Mouse (Mus musculus) testis, adult 2 months (tissue): ENCODE data around the gene Rnf181. TPM values are rescaled to one million over a fixed set of nuclear protein-coding genes. Genes with fewer than 3 reads are reported as not detected.

ENCODE experiments used
- H3K27ac ChIP-seq: fragments of 200-500 bp; 2 replicates; pipeline ENCODE4 v1.5.1; 2012; ENCODE audit warnings: low read depth, low read length; ENCODE audit not compliant: control insufficient read depth, insufficient read depth
- H3K27me3 ChIP-seq: fragments of 200-500 bp; 2 replicates; pipeline ENCODE4 v1.6.1; 2012; ENCODE audit warnings: mild to moderate bottlenecking, low read length, moderate library complexity; ENCODE audit not compliant: control insufficient read depth, insufficient read depth
- H3K36me3 ChIP-seq: fragments of 200-500 bp; 2 replicates; pipeline ENCODE4 v1.6.1; 2012; ENCODE audit warnings: mild to moderate bottlenecking, low read length; ENCODE audit not compliant: control insufficient read depth, insufficient read depth
- H3K4me1 ChIP-seq: fragments of 200-500 bp; 2 replicates; pipeline ENCODE4 v1.6.1; 2012; ENCODE audit warnings: low read length; ENCODE audit not compliant: control insufficient read depth, insufficient read depth
- H3K4me3 ChIP-seq: fragments of 200-500 bp; 2 replicates; pipeline ENCODE4 v1.5.1; 2012; ENCODE audit warnings: low read depth, mild to moderate bottlenecking, low read length, moderate library complexity, mixed read lengths; ENCODE audit not compliant: control insufficient read depth
- CTCF ChIP-seq: fragments of 200-500 bp; IDR thresholded peaks from 2 replicates; pipeline ENCODE4 v1.5.1; 2012; ENCODE audit warnings: low read depth, mild to moderate bottlenecking, inconsistent platforms, low read length, moderate library complexity; ENCODE audit not compliant: control insufficient read depth, insufficient read depth, insufficient replicate concordance
- POLR2A ChIP-seq: fragments of 200-500 bp; IDR thresholded peaks from 2 replicates; pipeline ENCODE4 v1.6.1; 2012; ENCODE audit warnings: low read depth, mild to moderate bottlenecking, inconsistent platforms, low read length, moderate library complexity; ENCODE audit not compliant: control insufficient read depth
- polyA plus RNA-seq: library from polyadenylated mRNA; depleted of rRNA; stranded (reverse); fragments of >200 nt; gene quantifications from 2 replicates; pipeline ENCODE4 v1.2.3, GENCODE M21; 2012

The Rnf181 gene
- polyA plus RNA-seq, 1 experiment: 298 TPM

GRCm38 (mm10) chr6:72407119-72407518, 40.4 kb upstream of the Rnf181 start:
- Histone ChIP-seq H3K36me3 (no peaks in the 10 kb centered on the region), H3K4me3 (no peak overlapping the region), H3K27me3 (no peaks in the 10 kb centered on the region), H3K4me1 (no peaks in the 10 kb centered on the region), H3K27ac (no peak overlapping the region)
- TF ChIP-seq POLR2A (no peak), CTCF (peak; percentile 89)

GRCm38 (mm10) chr6:72405356-72405755, 38.6 kb upstream of the Rnf181 start:
- Histone ChIP-seq H3K27ac (no peak overlapping the region), H3K4me1 (no peaks in the 10 kb centered on the region), H3K4me3 (no peak overlapping the region), H3K27me3 (no peaks in the 10 kb centered on the region), H3K36me3 (no peaks in the 10 kb centered on the region)
- no peak for TF ChIP-seq POLR2A
- TF ChIP-seq CTCF: no peak

GRCm38 (mm10) chr6:72401875-72402274, 35.1 kb upstream of the Rnf181 start:
- no peak overlapping the region for H3K27ac ChIP-seq
- H3K36me3 ChIP-seq: no peaks in the 10 kb centered on the region
- no peak overlapping the region for H3K4me3 ChIP-seq
- no peaks in the 10 kb centered on the region for H3K27me3 ChIP-seq
- TF ChIP-seq CTCF (peak; percentile 65; the same call in 1 of the 2 replicates), POLR2A (no peak)
- H3K4me1 ChIP-seq: no peaks in the 10 kb centered on the region

GRCm38 (mm10) chr6:72399967-72400366, 33.2 kb upstream of the Rnf181 start:
- TF ChIP-seq POLR2A: no peak
- TF ChIP-seq CTCF: no peak
- H3K36me3 ChIP-seq: no peaks in the 10 kb centered on the region
- no peak overlapping the region for H3K4me3 ChIP-seq

GRCm38 (mm10) chr6:72396837-72397251, 30.1 kb upstream of the Rnf181 start:
- H3K36me3 ChIP-seq: no peaks in the 10 kb centered on the region
- TF ChIP-seq CTCF: no peak
- no peak for TF ChIP-seq POLR2A
- no peaks in the 10 kb centered on the region for H3K27me3 ChIP-seq
- no peak overlapping the region for H3K4me3 ChIP-seq
- H3K4me1 ChIP-seq: no peaks in the 10 kb centered on the region
- H3K27ac ChIP-seq: no peak overlapping the region

More at GRCm38 (mm10) chr6:72399967-72400366, 33.2 kb upstream of the Rnf181 start:
- Histone ChIP-seq H3K4me1 (no peaks in the 10 kb centered on the region), H3K27me3 (no peaks in the 10 kb centered on the region), H3K27ac (no peak overlapping the region)

GRCm38 (mm10) chr6:72392341-72392740, 25.6 kb upstream of the Rnf181 start:
- Histone ChIP-seq H3K4me3 (no peak overlapping the region), H3K4me1 (peaks cover 19% of the 10 kb centered on the region), H3K27ac (no peak overlapping the region), H3K36me3 (no peaks in the 10 kb centered on the region), H3K27me3 (no peaks in the 10 kb centered on the region)
- no peak for TF ChIP-seq CTCF
- no peak for TF ChIP-seq POLR2A

- H3K27me3 ChIP-seq: no peaks in the 10 kb centered on the region
- peaks cover 19% of the 10 kb centered on the region for H3K4me1 ChIP-seq
- H3K36me3 ChIP-seq: no peaks in the 10 kb centered on the region
- peak overlapping the region; percentile 80 for H3K27ac ChIP-seq
- peak overlapping the region; percentile 86 for H3K4me3 ChIP-seq
- TF ChIP-seq CTCF (no peak), POLR2A (no peak)
Observed at GRCm38 (mm10) chr6:72390795-72391521, 24.2 kb upstream of the Rnf181 start.
